Mouse (Mus musculus) kidney, adult 2 months (tissue): ENCODE measurements around the gene Tmco3. TPM values are rescaled to one million over a fixed set of nuclear protein-coding genes. Genes with fewer than 3 reads are reported as not detected.

ENCODE experiments used
- DNase-seq: peaks from one replicate; pipeline ENCODE4 v3.0.0; 2021
- H3K27ac ChIP-seq: fragments of 200-500 bp; 2 replicates; pipeline ENCODE4 v1.5.1; 2012; ENCODE audit warnings: low read depth, low read length, control low read depth, inconsistent platforms; ENCODE audit not compliant: insufficient read depth
- H3K27me3 ChIP-seq: fragments of 200-500 bp; replicated peaks from 2 replicates; pipeline ENCODE4 v1.6.1; 2012; ENCODE audit warnings: mild to moderate bottlenecking, moderate library complexity, low read length, inconsistent platforms; ENCODE audit not compliant: control insufficient read depth, insufficient read depth
- H3K36me3 ChIP-seq: fragments of 200-500 bp; 2 replicates; pipeline ENCODE4 v1.6.1; 2012; ENCODE audit warnings: mild to moderate bottlenecking, moderate library complexity, low read length, inconsistent platforms; ENCODE audit not compliant: control insufficient read depth, insufficient read depth
- H3K4me1 ChIP-seq: fragments of 200-500 bp; 2 replicates; pipeline ENCODE4 v1.6.1; 2011; ENCODE audit warnings: low read length; ENCODE audit not compliant: control insufficient read depth, insufficient read depth
- H3K4me3 ChIP-seq: fragments of 200-500 bp; 2 replicates; pipeline ENCODE4 v1.5.1; 2011; ENCODE audit warnings: mild to moderate bottlenecking, low read depth, low read length, control low read depth; ENCODE audit not compliant: insufficient read depth
- CTCF ChIP-seq: fragments of 200-500 bp; conservative IDR thresholded peaks from 2 replicates; pipeline ENCODE4 v1.5.1; 2011; ENCODE audit warnings: low read depth, mild to moderate bottlenecking, control low read depth, low read length, moderate library complexity, mixed read lengths; ENCODE audit not compliant: insufficient read depth, insufficient read length
- POLR2A ChIP-seq: fragments of 200-500 bp; IDR thresholded peaks from one replicate; pipeline ENCODE4 v1.6.1; 2011; ENCODE audit warnings: low read depth, low read length, control low read depth
- WGBS: fragments of 180-500 bp; shearing (Covaris S2); methylation state at CpG from one replicate; pipeline ENCODE4 v1.1.7; 2018; 5-methylcytosine and 5-hydroxymethylcytosine counted together
- polyA plus RNA-seq: library from polyadenylated mRNA; depleted of rRNA; stranded (reverse); fragments of >200 nt; gene quantifications from 2 replicates; pipeline ENCODE4 v1.2.3, GENCODE M21; 2012

Tmco3 gene
- polyA plus RNA-seq, 1 experiment = 70.0 TPM

GRCm38 (mm10) chr8:13350052-13350451 lies 62.1 kb downstream of the Tmco3 start:
- H3K4me1 ChIP-seq = no peaks in the 10 kb centered on the region
- no peaks in the 10 kb centered on the region for H3K36me3 ChIP-seq
- WGBS = 80% methylated on average over 7 of the region's 7 CpGs
- no peaks in the 10 kb centered on the region for H3K27me3 ChIP-seq
- TF ChIP-seq CTCF (no peak), POLR2A (no peak)
- no peak overlapping the region for H3K4me3 ChIP-seq
- no peak for DNase-seq
- no peak overlapping the region for H3K27ac ChIP-seq

- TF ChIP-seq POLR2A = no peak
- TF ChIP-seq CTCF = no peak
- Histone ChIP-seq H3K27ac (no peak overlapping the region), H3K36me3 (no peaks in the 10 kb centered on the region), H3K27me3 (no peaks in the 10 kb centered on the region), H3K4me3 (no peak overlapping the region), H3K4me1 (no peaks in the 10 kb centered on the region)
- DNase-seq = no peak
- WGBS = 85% methylated on average over 5 of the region's 5 CpGs
These were observed 63.6 kb downstream of the Tmco3 start for GRCm38 (mm10) chr8:13351593-13351992.

- DNase-seq = no peak
- WGBS = 89% methylated on average over 8 of the region's 8 CpGs
- Histone ChIP-seq H3K27me3 (no peaks in the 10 kb centered on the region), H3K4me3 (no peak overlapping the region), H3K4me1 (no peaks in the 10 kb centered on the region), H3K36me3 (no peaks in the 10 kb centered on the region), H3K27ac (no peak overlapping the region)
- no peak for TF ChIP-seq POLR2A
- no peak for TF ChIP-seq CTCF
These were observed 64.6 kb downstream of the Tmco3 start for GRCm38 (mm10) chr8:13352601-13353000.

DNA sequence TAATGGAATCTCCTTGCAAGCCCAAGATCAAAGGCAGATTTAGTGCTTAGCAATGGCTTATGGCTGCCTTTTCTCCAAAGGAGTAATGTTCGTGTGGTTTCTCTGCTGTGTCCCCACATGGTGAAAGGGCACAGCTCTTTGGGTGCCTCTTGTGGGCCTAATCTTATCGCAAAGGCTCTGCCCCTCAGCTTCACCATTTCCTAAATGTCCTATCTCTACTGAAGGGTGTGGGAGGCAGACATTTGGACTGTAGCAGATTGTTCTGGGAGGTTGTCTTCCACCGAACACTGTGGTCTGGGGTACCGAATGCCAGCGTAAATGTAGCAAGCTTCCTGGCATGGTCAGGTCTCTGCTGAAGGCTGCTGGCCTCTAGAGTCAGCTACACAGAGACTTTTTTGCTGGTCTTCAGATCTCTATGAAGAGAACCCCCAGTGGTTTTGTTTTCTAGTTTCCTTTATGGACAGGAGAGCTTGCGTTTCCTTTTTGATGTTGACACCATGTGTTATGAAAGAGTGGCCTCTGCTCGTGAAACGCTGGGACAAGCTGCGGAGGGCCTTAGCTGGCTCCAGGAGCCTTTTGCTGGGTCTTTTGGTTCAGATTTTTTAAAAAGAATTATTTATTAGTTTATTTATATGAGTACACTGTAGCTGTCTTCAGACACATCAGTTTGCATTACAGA lies 65.3 kb downstream of the Tmco3 start:
- DNase-seq = no peak
- 78% methylated on average over 9 of the region's 9 CpGs for WGBS
- no peaks in the 10 kb centered on the region for H3K4me1 ChIP-seq
- H3K4me3 ChIP-seq = no peak overlapping the region
- no peaks in the 10 kb centered on the region for H3K36me3 ChIP-seq
- no peak for TF ChIP-seq CTCF
- TF ChIP-seq POLR2A = no peak
- H3K27ac ChIP-seq = no peak overlapping the region
- H3K27me3 ChIP-seq = no peaks in the 10 kb centered on the region

GRCm38 (mm10) chr8:13353883-13354282 lies 65.9 kb downstream of the Tmco3 start:
- no peaks in the 10 kb centered on the region for H3K4me1 ChIP-seq
- H3K27me3 ChIP-seq = no peaks in the 10 kb centered on the region
- 86% methylated on average over 4 of the region's 4 CpGs for WGBS
- H3K36me3 ChIP-seq = no peaks in the 10 kb centered on the region
- H3K4me3 ChIP-seq = no peak overlapping the region
- H3K27ac ChIP-seq = no peak overlapping the region
- TF ChIP-seq POLR2A = no peak
- no peak for DNase-seq

- TF ChIP-seq POLR2A = no peak
- no peak for TF ChIP-seq CTCF
- 78% methylated on average over 6 of the region's 6 CpGs for WGBS
- DNase-seq = no peak
- H3K27me3 ChIP-seq = no peaks in the 10 kb centered on the region
- no peaks in the 10 kb centered on the region for H3K36me3 ChIP-seq
- no peak overlapping the region for H3K4me3 ChIP-seq
- H3K4me1 ChIP-seq = no peaks in the 10 kb centered on the region
- no peak overlapping the region for H3K27ac ChIP-seq
These were observed 68.2 kb downstream of the Tmco3 start for GRCm38 (mm10) chr8:13356221-13356620.

DNA sequence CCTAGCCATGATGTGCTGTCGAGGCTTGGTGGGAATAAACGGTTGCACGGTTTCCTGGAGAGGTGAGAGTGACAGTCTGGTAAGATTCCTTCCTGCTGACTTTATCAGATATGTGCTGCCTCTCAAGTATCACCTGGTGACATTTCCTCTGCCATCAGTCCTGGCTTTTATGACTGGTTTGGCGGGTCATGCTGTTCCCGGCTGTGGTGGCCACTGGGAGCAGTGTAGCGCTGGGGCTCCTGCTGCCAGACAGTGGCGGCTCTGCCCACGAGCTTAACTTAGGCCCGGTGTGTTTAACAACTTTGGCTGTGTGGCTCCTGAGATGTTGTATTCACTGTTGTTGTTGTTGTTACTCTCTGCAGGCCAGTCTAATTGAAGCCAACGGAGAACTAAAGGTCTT lies 68.7 kb downstream of the Tmco3 start:
- DNase-seq = no peak
- no peak for TF ChIP-seq CTCF
- no peak for TF ChIP-seq POLR2A
- no peak overlapping the region for H3K27ac ChIP-seq
- WGBS = 59% methylated on average over 10 of the region's 10 CpGs
- H3K4me1 ChIP-seq = no peaks in the 10 kb centered on the region
- H3K36me3 ChIP-seq = no peaks in the 10 kb centered on the region
- no peak overlapping the region for H3K4me3 ChIP-seq
- H3K27me3 ChIP-seq = no peaks in the 10 kb centered on the region
